7 mouse cellular contexts compared by ENCODE assay signal in the genomic region with DNA sequence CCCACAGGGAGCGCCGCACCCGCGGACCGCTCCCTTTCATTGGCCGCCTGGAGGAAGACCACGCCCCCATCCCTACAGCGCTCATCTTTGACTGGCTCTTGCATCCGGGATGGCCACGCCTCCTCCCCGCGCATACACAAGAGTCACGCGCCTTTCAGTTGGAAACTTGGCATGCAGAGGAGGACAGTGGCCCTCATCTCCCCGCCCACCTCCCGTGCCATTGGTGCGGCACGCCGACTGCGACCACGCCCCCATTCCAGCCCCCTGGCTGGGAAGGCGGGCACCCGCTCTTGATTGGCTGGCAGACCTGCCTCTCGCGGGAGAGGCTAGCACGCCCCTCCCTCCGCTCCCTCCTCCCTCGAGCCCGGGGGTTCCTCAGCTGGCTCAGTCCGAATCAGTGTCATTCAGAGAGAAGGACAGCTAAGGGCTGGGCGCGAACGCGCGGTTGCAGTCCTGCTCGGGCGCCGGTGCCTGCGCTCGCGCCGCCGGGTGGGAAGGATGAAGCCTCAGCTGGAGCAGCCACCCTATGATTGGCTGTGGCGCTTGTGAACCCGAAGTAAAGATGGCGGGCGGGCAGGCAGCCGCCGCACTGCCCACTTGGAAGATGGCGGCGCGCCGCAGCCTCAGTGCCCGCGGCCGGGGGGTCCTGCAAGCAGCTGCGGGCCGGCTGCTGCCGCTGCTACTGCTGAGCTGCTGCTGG. TPM values are rescaled to one million over a fixed set of nuclear protein-coding genes. Genes with fewer than 3 reads are reported as not detected.
A peak's percentile ranks its signal among the peaks of the same experiment; 100 is the strongest.
DNase-seq lines count a peak whose midpoint lies in the region; ATAC-seq lines count a peak whose summit lies in the region.

A gene (plus strand): TSS at position 350 of the 700 bp plus-strand sequence.

- DNase-seq in adrenal gland, postnatal 25 days: peak; percentile 100
- peak; percentile 100 for DNase-seq in heart, adult 11 months
- peak; percentile 100 for DNase-seq in kidney, adult 18-20 months
- DNase-seq in limb, embryonic 11.5 days (ENCODE audit: low spot score): peak; percentile 99
- DNase-seq in midbrain, embryonic 14.5 days: peak; percentile 100
- DNase-seq in spleen, adult 18-20 months: peak; percentile 99 to 100

- WGBS in embryonic facial prominence, embryonic 12.5 days: 1% methylated on average over 58 of the region's 59 CpGs
- WGBS in limb, embryonic 11.5 days: under 1% methylated on average over 59 of the region's 59 CpGs
- under 1% methylated on average over 58 of the region's 59 CpGs for WGBS in midbrain, embryonic 14.5 days

- H3K27me3 ChIP-seq in embryonic facial prominence, embryonic 12.5 days: peaks cover 16% of the 10 kb centered on the region
- H3K27me3 ChIP-seq in limb, embryonic 11.5 days (ENCODE audit: control insufficient read depth, insufficient read depth, low read length): peaks cover 13% of the 10 kb centered on the region; the same call in 1 of the 2 replicates
- peaks cover 12% of the 10 kb centered on the region for H3K27me3 ChIP-seq in midbrain, embryonic 14.5 days (ENCODE audit: control insufficient read depth, insufficient read depth, low read length)

- peak within 1 kb of the TSS; percentile 70; the same call in 1 of the 2 replicates for H3K27ac ChIP-seq in embryonic facial prominence, embryonic 12.5 days
- H3K27ac ChIP-seq in limb, embryonic 11.5 days (replicated peaks; ENCODE audit: low read depth, low read length): no peak within 1 kb of the TSS
- peak within 1 kb of the TSS; percentile 94 for H3K27ac ChIP-seq in midbrain, embryonic 14.5 days (replicated peaks; ENCODE audit: low read depth, low read length)

- ATAC-seq in embryonic facial prominence, embryonic 12.5 days (ENCODE audit: insufficient number of reproducible peaks, insufficient read depth, low FRiP score, low TSS enrichment): peak; percentile 96
- ATAC-seq in limb, embryonic 11.5 days (ENCODE audit: insufficient number of reproducible peaks, low FRiP score, low TSS enrichment, low read depth): peak; percentile 96
- ATAC-seq in midbrain, embryonic 14.5 days (ENCODE audit: low FRiP score, low TSS enrichment): peak; percentile 98

- H3K36me3 ChIP-seq in embryonic facial prominence, embryonic 12.5 days: no peaks in the 10 kb centered on the region
- no peaks in the 10 kb centered on the region; the same call in 1 of the 2 replicates for H3K36me3 ChIP-seq in limb, embryonic 11.5 days (ENCODE audit: control insufficient read depth, insufficient read depth, low read length)
- H3K36me3 ChIP-seq in midbrain, embryonic 14.5 days (ENCODE audit: control insufficient read depth, insufficient read depth, low read length): no peaks in the 10 kb centered on the region

- H3K4me2 ChIP-seq in embryonic facial prominence, embryonic 12.5 days (replicated peaks): peak within 1 kb of the TSS; percentile 96
- peak within 1 kb of the TSS; percentile 96 for H3K4me2 ChIP-seq in limb, embryonic 11.5 days (ENCODE audit: low read depth, severe bottlenecking)
- peak within 1 kb of the TSS; percentile 100 for H3K4me2 ChIP-seq in midbrain, embryonic 14.5 days (ENCODE audit: low read length)

- peaks cover 12% of the 10 kb centered on the region for H3K4me1 ChIP-seq in embryonic facial prominence, embryonic 12.5 days
- H3K4me1 ChIP-seq in limb, embryonic 11.5 days (ENCODE audit: control insufficient read depth, insufficient read depth, low read length): peaks cover 5% of the 10 kb centered on the region; the same call in 1 of the 2 replicates
- H3K4me1 ChIP-seq in midbrain, embryonic 14.5 days (ENCODE audit: control insufficient read depth, insufficient read depth, low read length): peaks cover 31% of the 10 kb centered on the region

- H3K9ac ChIP-seq in embryonic facial prominence, embryonic 12.5 days: peak within 1 kb of the TSS; percentile 71
- peak within 1 kb of the TSS; percentile 68 for H3K9ac ChIP-seq in limb, embryonic 11.5 days (ENCODE audit: low read length)
- H3K9ac ChIP-seq in midbrain, embryonic 14.5 days (replicated peaks; ENCODE audit: low read length): peak within 1 kb of the TSS; percentile 78

- H3K4me3 ChIP-seq in embryonic facial prominence, embryonic 12.5 days: peak within 1 kb of the TSS; percentile 79
- H3K4me3 ChIP-seq in limb, embryonic 11.5 days (ENCODE audit: low read depth, low read length): peak within 1 kb of the TSS; percentile 76
- H3K4me3 ChIP-seq in midbrain, embryonic 14.5 days (replicated peaks; ENCODE audit: low read depth, low read length): peak within 1 kb of the TSS; percentile 85

- H3K9me3 ChIP-seq in embryonic facial prominence, embryonic 12.5 days: no peaks in the 10 kb centered on the region
- no peaks in the 10 kb centered on the region for H3K9me3 ChIP-seq in limb, embryonic 11.5 days (ENCODE audit: control insufficient read depth, low read length)
- H3K9me3 ChIP-seq in midbrain, embryonic 14.5 days (ENCODE audit: control insufficient read depth, low read length): no peaks in the 10 kb centered on the region

RNA-seq across cellular contexts. Expression of the gene that starts here (rescaled TPM):
- 19.5 and 20.9 TPM in 2 replicates for total RNA-seq in adrenal gland, postnatal 25 days (2021)
- polyA plus RNA-seq in embryonic facial prominence, embryonic 12.5 days (2016; fragmentation: Nextera tagmentation; extraction: Ambion mirVana): 4.9 and 5.4 TPM in 2 replicates
- polyA plus RNA-seq in limb, embryonic 11.5 days (2014; fragmentation: Nextera tagmentation; extraction: Ambion mirVana): 2.4 and 2.5 TPM in 2 replicates
- 7.9 and 8.1 TPM in 2 replicates for polyA plus RNA-seq in midbrain, embryonic 14.5 days (2014; fragmentation: Nextera tagmentation; extraction: Ambion mirVana)
